Mouse (Mus musculus) spleen, adult 12 weeks (tissue): ENCODE results near the gene Pigr.

ENCODE experiments used
- DNase-seq: peaks from one replicate; pipeline ENCODE4 v3.0.0; 2022; ENCODE audit warnings: low spot score

Gene Pigr

GRCm38 (mm10) chr1:130877889-130878614, 51.6 kb downstream of the Pigr start:
- peak; percentile 4 for DNase-seq

- no peak for DNase-seq
These were observed 53.4 kb downstream of the Pigr start for GRCm38 (mm10) chr1:130879927-130880326.

- DNase-seq, result no peak
These were observed 56.7 kb downstream of the Pigr start for GRCm38 (mm10) chr1:130883146-130883545.

- no peak for DNase-seq
These were observed 60.9 kb downstream of the Pigr start, which contains the start of gene Il24 for GRCm38 (mm10) chr1:130887354-130887753. Gene Il24, minus strand, starts transcription at chr1:130887454.

GRCm38 (mm10) chr1:130892446-130892845, 66.0 kb downstream of the Pigr start:
- DNase-seq, result no peak

GRCm38 (mm10) chr1:130893329-130894040, 67.0 kb downstream of the Pigr start:
- no peak for DNase-seq

- DNase-seq, result no peak
These were observed 68.0 kb downstream of the Pigr start for GRCm38 (mm10) chr1:130894468-130894867.
